Mouse (Mus musculus) midbrain, postnatal 0 days (tissue): ENCODE data around the gene Clcf1. TPM values are rescaled to one million over a fixed set of nuclear protein-coding genes. Genes with fewer than 3 reads are reported as not detected.

Source experiments
- ATAC-seq: fragments of 200-750 bp; cut with Nextera tagmentation; 2 replicates; pipeline ENCODE4 v1.8.0; 2017; ENCODE audit warnings: moderate number of reproducible peaks, mild to moderate bottlenecking, moderate TSS enrichment, moderate library complexity; ENCODE audit not compliant: low FRiP score
- DNase-seq: peaks from one replicate; pipeline ENCODE4 v3.0.0-alpha.2; 2015; ENCODE audit warnings: low spot score
- H3K27ac ChIP-seq: fragments of 300-500 bp; sonication (generic); 2 replicates; pipeline ENCODE4 v1.5.1; 2014; ENCODE audit warnings: low read depth, mild to moderate bottlenecking, low read length, mixed read lengths
- H3K27me3 ChIP-seq: fragments of 300-500 bp; sonication (generic); 2 replicates; pipeline ENCODE4 v1.6.1; 2014; ENCODE audit warnings: low read length, control low read depth, mixed read lengths; ENCODE audit not compliant: insufficient read depth
- H3K36me3 ChIP-seq: fragments of 300-500 bp; sonication (generic); 2 replicates; pipeline ENCODE4 v1.6.1; 2014; ENCODE audit warnings: low read length, control low read depth, mixed read lengths; ENCODE audit not compliant: insufficient read depth
- H3K4me1 ChIP-seq: fragments of 300-500 bp; sonication (generic); 2 replicates; pipeline ENCODE4 v1.6.1; 2014; ENCODE audit warnings: mild to moderate bottlenecking, control low read depth, antibody characterized with exemption, low read length, mixed read lengths; ENCODE audit not compliant: insufficient read depth
- H3K4me2 ChIP-seq: fragments of 300-500 bp; sonication (generic); 2 replicates; pipeline ENCODE4 v1.6.1; 2014; ENCODE audit warnings: low read depth, mild to moderate bottlenecking, low read length, mixed read lengths; ENCODE audit not compliant: poor library complexity, severe bottlenecking
- H3K4me3 ChIP-seq: fragments of 300-500 bp; sonication (generic); 2 replicates; pipeline ENCODE4 v1.5.1; 2014; ENCODE audit warnings: low read depth, mild to moderate bottlenecking, low read length, moderate library complexity
- H3K9ac ChIP-seq: fragments of 300-500 bp; sonication (generic); replicated peaks from 2 replicates; pipeline ENCODE4 v1.6.1; 2014; ENCODE audit warnings: mild to moderate bottlenecking, low read length, moderate library complexity, mixed read lengths; ENCODE audit not compliant: poor library complexity, severe bottlenecking
- H3K9me3 ChIP-seq: fragments of 300-500 bp; sonication (generic); 2 replicates; pipeline ENCODE4 v1.6.1; 2016; ENCODE audit warnings: low read length, control low read depth
- CTCF ChIP-seq: IDR thresholded peaks from 2 replicates; pipeline ENCODE4 v1.5.1; 2016; ENCODE audit warnings: antibody characterized with exemption, mild to moderate bottlenecking
- WGBS: fragments of 180-500 bp; shearing (Covaris S2); extraction: QIAGEN DNeasy Blood & Tissue Kit; methylation state at CpG from one replicate; pipeline ENCODE4 v1.1.7; 2014; 5-methylcytosine and 5-hydroxymethylcytosine counted together
- polyA plus RNA-seq: library from polyadenylated mRNA; unstranded; fragments of >200 nt; fragmentation: Nextera tagmentation; extraction: Ambion mirVana; gene quantifications from 2 replicates; pipeline ENCODE4 v1.2.1, GENCODE M21; 2015
- total RNA-seq: library from RNA; depleted of rRNA; stranded (reverse); fragments of >200 nt; gene quantifications from 2 replicates; pipeline ENCODE4 v1.2.3, GENCODE M21; 2014

The Clcf1 gene
- total and polyA plus RNA-seq, 2 experiments from 2014 or later, result 0.44 to 0.99 TPM

DNA sequence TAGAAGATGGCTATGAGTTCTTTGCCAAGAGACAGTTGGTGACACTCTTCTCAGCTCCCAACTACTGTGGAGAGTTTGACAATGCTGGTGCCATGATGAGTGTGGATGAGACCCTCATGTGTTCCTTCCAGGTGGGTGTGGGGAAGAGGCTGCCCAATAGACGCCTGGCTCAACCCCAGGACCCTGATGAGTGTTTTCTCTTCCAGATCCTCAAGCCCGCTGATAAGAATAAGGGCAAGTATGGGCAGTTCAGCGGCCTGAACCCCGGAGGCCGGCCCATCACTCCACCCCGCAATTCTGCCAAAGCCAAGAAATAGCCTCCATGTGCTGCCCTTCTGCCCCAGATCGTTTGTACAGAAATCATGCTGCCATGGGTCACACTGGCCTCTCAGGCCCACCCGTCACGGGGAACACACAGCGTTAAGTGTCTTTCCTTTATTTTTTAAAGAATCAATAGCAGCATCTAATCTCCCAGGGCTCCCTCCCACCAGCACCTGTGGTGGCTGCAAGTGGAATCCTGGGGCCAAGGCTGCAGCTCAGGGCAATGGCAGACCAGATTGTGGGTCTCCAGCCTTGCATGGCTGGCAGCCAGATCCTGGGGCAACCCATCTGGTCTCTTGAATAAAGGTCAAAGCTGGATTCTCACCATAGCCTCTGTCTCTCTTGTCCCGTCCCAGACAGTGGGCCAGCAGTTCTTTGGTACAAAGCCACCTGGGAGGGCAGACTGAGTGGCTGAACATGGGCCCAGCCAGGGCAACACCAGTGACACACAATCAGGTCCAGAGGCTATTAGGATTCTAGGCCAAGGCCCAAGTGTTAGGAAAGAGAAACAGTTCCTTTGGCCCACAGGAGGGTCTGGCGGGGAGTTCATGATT, 19.0 kb upstream of the Clcf1 start:
- WGBS, result 71% methylated on average over 12 of the region's 12 CpGs
- no peak overlapping the region for H3K27ac ChIP-seq
- DNase-seq (peak; percentile 81), ATAC-seq (no peak)
- peaks cover 42% of the 10 kb centered on the region for H3K36me3 ChIP-seq
- H3K9me3 ChIP-seq, result no peaks in the 10 kb centered on the region
- H3K4me1 ChIP-seq, result peaks cover 10% of the 10 kb centered on the region
- H3K27me3 ChIP-seq, result no peaks in the 10 kb centered on the region
- no peak overlapping the region for H3K4me3 ChIP-seq
- no peak for TF ChIP-seq CTCF
- H3K4me2 ChIP-seq, result no peak overlapping the region
- H3K9ac ChIP-seq, result no peak overlapping the region

DNA sequence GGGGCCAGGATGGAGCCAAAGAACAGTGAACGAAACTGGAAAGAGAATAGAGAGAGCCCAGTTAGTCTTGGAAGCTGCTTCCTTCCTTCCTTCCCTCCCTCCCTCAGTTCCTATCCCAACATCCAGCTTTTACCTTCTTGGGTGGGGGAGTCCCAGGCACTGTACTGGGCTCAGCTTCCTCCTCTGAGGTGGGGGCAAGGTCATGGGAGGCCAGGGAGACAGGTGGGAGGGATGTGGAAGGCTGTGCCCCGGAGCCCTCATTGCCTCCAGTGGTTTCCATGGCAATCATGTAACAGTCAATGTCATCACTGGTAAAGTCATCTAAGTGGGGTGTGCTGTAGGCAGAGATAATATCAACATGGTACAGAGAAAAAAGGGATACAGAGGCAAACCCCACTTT, 18.0 kb upstream of the Clcf1 start:
- Histone ChIP-seq H3K9me3 (no peaks in the 10 kb centered on the region), H3K4me1 (peaks cover 16% of the 10 kb centered on the region), H3K27me3 (no peaks in the 10 kb centered on the region), H3K4me3 (no peak overlapping the region), H3K9ac (no peak overlapping the region), H3K27ac (no peak overlapping the region), H3K4me2 (no peak overlapping the region), H3K36me3 (peaks cover 42% of the 10 kb centered on the region)
- 73% methylated on average over 2 of the region's 2 CpGs for WGBS
- DNase-seq (no peak), ATAC-seq (no peak)
- no peak for TF ChIP-seq CTCF

DNA sequence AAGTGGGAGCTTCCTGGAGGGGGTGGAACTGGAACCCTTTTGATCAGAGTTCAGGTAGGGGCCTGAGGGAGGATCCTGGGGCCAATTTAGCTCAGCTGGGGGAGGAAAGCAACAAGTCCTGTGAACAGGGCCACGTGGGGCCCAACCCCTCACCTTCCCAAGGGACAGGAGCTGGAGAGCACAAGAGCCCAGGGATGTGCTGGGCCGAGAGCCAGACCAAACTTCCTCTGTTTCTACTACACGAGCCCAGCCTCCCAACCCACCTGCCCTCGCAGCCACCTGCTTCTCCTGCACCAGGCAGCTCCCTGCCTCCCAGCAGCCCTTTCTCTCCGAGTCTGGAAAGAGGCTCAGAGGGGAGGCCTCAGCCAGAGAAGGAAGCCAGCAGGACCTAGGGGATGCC, 17.5 kb upstream of the Clcf1 start:
- H3K9ac ChIP-seq, result no peak overlapping the region
- no peaks in the 10 kb centered on the region for H3K9me3 ChIP-seq
- ATAC-seq (no peak), DNase-seq (no peak)
- H3K27me3 ChIP-seq, result no peaks in the 10 kb centered on the region
- H3K36me3 ChIP-seq, result peaks cover 42% of the 10 kb centered on the region
- H3K4me1 ChIP-seq, result peaks cover 17% of the 10 kb centered on the region
- no peak overlapping the region for H3K4me2 ChIP-seq
- no peak overlapping the region for H3K27ac ChIP-seq
- 60% methylated on average over 5 of the region's 5 CpGs for WGBS
- H3K4me3 ChIP-seq, result no peak overlapping the region
- no peak for TF ChIP-seq CTCF

DNA sequence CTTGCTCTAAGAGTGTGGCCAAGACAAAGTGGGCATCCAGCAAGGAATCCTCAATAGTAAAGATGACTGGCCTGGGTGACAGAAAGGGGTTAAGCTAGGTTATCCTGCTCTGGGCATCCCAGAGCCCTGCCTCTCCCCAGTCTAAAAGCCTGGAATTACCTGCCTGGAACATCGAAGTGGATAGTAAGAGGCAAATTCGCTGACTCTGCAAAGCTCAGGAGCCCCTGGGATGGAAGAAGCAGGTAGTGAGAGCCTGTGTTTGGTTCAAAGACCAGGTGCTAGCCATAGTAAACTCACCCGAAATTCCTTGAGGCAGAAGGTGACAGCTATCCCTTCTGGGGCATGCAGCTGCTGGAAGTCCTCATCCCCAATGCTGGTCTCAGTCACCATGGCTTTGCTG, 16.9 kb upstream of the Clcf1 start:
- Histone ChIP-seq H3K9me3 (no peaks in the 10 kb centered on the region), H3K4me2 (no peak overlapping the region), H3K4me1 (peaks cover 17% of the 10 kb centered on the region), H3K9ac (no peak overlapping the region), H3K36me3 (peaks cover 42% of the 10 kb centered on the region), H3K4me3 (no peak overlapping the region), H3K27me3 (no peaks in the 10 kb centered on the region), H3K27ac (no peak overlapping the region)
- TF ChIP-seq CTCF, result no peak
- no peak for DNase-seq
- WGBS, result 67% methylated on average over 3 of the region's 3 CpGs
- ATAC-seq, result no peak

DNA sequence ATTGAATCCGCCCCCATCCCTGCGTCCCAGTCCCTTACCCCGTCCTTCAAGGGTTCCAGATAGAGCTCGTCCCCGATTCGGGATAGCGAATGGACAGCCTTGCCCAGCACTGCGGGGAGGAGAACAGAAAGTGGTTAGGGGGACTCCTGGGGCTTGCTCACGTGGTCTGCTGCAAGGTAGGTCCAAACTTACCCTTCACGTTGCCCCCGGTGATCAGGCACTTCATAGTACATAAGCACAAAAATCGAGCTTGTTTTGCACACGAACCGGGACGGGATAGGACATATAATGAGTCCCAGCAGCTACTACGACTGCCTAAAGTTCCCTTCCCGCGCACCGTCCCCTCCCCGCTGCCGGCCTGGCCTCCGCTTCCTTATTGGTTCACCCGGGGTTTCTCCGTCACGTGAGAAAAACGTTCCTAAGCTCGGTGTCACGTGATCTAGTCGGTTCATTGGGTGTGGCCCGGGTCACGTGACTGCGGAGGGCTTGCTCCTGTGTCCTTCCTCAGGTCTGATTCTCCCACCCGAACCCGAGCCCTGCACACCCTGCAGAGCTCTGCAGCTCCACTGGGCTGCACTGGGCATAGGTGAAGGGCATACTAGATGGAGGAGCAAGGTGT, 12.6 kb upstream of the Clcf1 start, which contains the start of gene Rad9a:
Gene Rad9a, minus strand, starts transcription at position 372 of the 619 bp plus-strand sequence.
- peak; percentile 98 for DNase-seq

DNA sequence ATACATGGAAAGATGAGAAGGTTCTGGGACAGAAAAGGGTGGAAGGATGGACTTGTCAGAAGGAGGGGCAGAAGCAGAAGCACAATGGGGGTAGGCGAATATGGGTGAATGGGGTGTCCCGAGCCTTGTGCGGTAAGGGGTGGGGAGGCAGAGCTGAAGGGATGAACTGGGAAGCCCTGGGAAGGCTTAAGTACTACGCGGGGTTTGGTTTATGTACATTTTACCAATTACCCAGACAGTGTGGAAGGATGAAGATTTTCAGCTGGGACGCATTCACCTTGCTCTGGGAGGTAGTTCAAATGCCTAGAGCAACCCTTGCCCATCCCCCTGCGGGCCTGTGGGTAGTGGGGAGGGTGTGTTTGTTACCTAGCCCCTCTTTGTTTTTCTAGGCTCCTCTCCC, 11.9 kb upstream of the Clcf1 start:
- WGBS, result 30% methylated on average over 7 of the region's 7 CpGs
- H3K27ac ChIP-seq, result peak overlapping the region; percentile 51; the same call in 1 of the 2 replicates

More for the DNA sequence above, 12.6 kb upstream of the Clcf1 start, which contains the start of gene Rad9a:
- Histone ChIP-seq H3K27me3 (peaks cover 4% of the 10 kb centered on the region; the same call in 1 of the 2 replicates), H3K9me3 (no peaks in the 10 kb centered on the region), H3K4me3 (peak within 1 kb of the TSS; percentile 47), H3K4me2 (peak within 1 kb of the TSS; percentile 91), H3K36me3 (peaks cover 17% of the 10 kb centered on the region), H3K4me1 (peaks cover 10% of the 10 kb centered on the region), H3K27ac (peak within 1 kb of the TSS; percentile 51), H3K9ac (peak within 1 kb of the TSS; percentile 62)
- under 1% methylated on average over 34 of the region's 34 CpGs for WGBS
- TF ChIP-seq CTCF, result peak; percentile 3; the same call in 1 of the 2 replicates
- peak; percentile 82 for ATAC-seq

More for the DNA sequence above, 11.9 kb upstream of the Clcf1 start:
- Histone ChIP-seq H3K9me3 (no peaks in the 10 kb centered on the region), H3K36me3 (peaks cover 9% of the 10 kb centered on the region), H3K4me3 (peak overlapping the region; percentile 47), H3K27me3 (peaks cover 4% of the 10 kb centered on the region; the same call in 1 of the 2 replicates), H3K4me1 (peaks cover 10% of the 10 kb centered on the region), H3K9ac (peak overlapping the region; percentile 62), H3K4me2 (peak overlapping the region; percentile 91)
- no peak for DNase-seq
- ATAC-seq, result no peak
- TF ChIP-seq CTCF, result no peak
